Comparison of ENCODE assay signal across 18 mouse cellular contexts in the genomic region with DNA sequence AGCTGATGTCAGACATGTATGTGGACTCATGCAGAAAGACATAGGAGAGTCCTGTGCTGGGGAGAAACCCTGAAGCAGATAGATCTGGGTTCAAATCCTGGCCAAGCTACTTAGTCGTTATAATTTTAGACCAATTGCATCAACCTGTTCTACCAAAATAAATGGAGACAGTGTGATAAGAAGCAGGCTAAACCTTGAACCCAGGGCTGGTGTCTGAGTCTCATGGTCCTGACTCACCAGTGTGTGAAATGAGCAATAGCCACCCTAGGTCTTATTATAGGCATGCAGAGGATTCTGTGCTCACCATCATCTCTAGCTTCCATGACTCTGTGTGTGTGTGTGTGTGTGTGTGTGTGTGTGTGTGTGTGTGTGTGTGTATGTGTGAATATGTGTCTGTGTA.
DNase-seq lines count a peak whose midpoint lies in the region; ATAC-seq lines count a peak whose summit lies in the region.
"Had no signal": no experiment of that assay in that cellular context is flagged by ENCODE, and none has a peak within 500 bp of the region (broad histone marks: within the 10 kb centered on the region; RNA-seq: fewer than 3 reads in every experiment).

No protein-coding gene starts in this region.

- no peaks in the 10 kb centered on the region for H3K9me3 ChIP-seq in liver, embryonic 13.5 days (replicated peaks)
- H3K9me3 ChIP-seq: forebrain, embryonic 13.5 days; limb, embryonic 15.5 days had no signal

- peak overlapping the region; percentile 97 for H3K27ac ChIP-seq in liver, embryonic 13.5 days
- H3K27ac ChIP-seq: forebrain, embryonic 13.5 days; heart, embryonic 15.5 days; limb, embryonic 15.5 days had no signal

- H3K36me3 ChIP-seq in liver, embryonic 13.5 days = no peaks in the 10 kb centered on the region
- H3K36me3 ChIP-seq: G1E; heart, embryonic 15.5 days; limb, embryonic 15.5 days had no signal

- no peak overlapping the region for H3K4me3 ChIP-seq in liver, embryonic 13.5 days (replicated peaks)
- H3K4me3 ChIP-seq: forebrain, embryonic 13.5 days; heart, embryonic 15.5 days; limb, embryonic 15.5 days; megakaryocyte, embryonic 14.5 days had no signal

- H3K27me3 ChIP-seq in liver, embryonic 13.5 days = no peaks in the 10 kb centered on the region
- H3K27me3 ChIP-seq: forebrain, embryonic 13.5 days; heart, embryonic 15.5 days; limb, embryonic 15.5 days had no signal

- 38% methylated on average over 1 of the region's 1 CpGs for WGBS in liver, embryonic 13.5 days (ENCODE audit: insufficient replicate concordance)

- ATAC-seq in liver, embryonic 13.5 days (ENCODE audit: low read depth) = peak; percentile 32
- ATAC-seq in megakaryocyte-erythroid progenitor cell, adult 5-6 weeks (replicated peaks; ENCODE audit: low FRiP score, low TSS enrichment, poor library complexity, severe bottlenecking) = 0 out of 2 replicates have a peak, but pooled peaks have one; percentile 5
- ATAC-seq: forebrain, embryonic 13.5 days; lung, postnatal 0 days had no signal

- H3K4me2 ChIP-seq in liver, embryonic 13.5 days = peak overlapping the region; percentile 57
- H3K4me2 ChIP-seq: forebrain, embryonic 13.5 days; heart, embryonic 15.5 days; limb, embryonic 15.5 days had no signal

- peak overlapping the region; percentile 50 for H3K9ac ChIP-seq in liver, embryonic 13.5 days
- H3K9ac ChIP-seq: forebrain, embryonic 13.5 days; heart, embryonic 15.5 days; limb, embryonic 15.5 days had no signal

- DNase-seq in adrenal gland, adult 2 months = peak; percentile 71
- DNase-seq in adrenal gland, adult 8-10 months = no peak
- peak; percentile 37 for DNase-seq in c-Kit-positive CD71-positive TER-119-positive erythroid progenitor cells, embryonic 14.5 days (ENCODE audit: low spot score)
- DNase-seq in liver, embryonic 13.5 days = no peak
- no peak for DNase-seq in gastrocnemius, postnatal 10 days
- no peak for DNase-seq in embryo, embryonic 9.5 days (ENCODE audit: extremely low spot score)
- DNase-seq: cerebellum, adult 11-12 months; cerebellum, postnatal 14 days; gastrocnemius, postnatal 36 days; right cerebral cortex, adult 18-20 months; thymus, postnatal 14 days had no signal

- H3K4me1 ChIP-seq in liver, embryonic 13.5 days (replicated peaks) = peaks cover 62% of the 10 kb centered on the region
- H3K4me1 ChIP-seq: heart, embryonic 15.5 days had no signal

Comparison
In these comparisons a context has a peak if more than half of its experiments do, and no peak if none do; other contexts are left out.
1. DNase-seq: peak in adrenal gland, adult 2 months (single experiment) and c-Kit-positive CD71-positive TER-119-positive erythroid progenitor cells, embryonic 14.5 days (single experiment); none in adrenal gland, adult 8-10 months (single experiment), liver, embryonic 13.5 days (single experiment), gastrocnemius, postnatal 10 days (single experiment) and embryo, embryonic 9.5 days (single experiment).